Mouse (Mus musculus): ENCODE results near the gene Cacna1s.

DNA sequence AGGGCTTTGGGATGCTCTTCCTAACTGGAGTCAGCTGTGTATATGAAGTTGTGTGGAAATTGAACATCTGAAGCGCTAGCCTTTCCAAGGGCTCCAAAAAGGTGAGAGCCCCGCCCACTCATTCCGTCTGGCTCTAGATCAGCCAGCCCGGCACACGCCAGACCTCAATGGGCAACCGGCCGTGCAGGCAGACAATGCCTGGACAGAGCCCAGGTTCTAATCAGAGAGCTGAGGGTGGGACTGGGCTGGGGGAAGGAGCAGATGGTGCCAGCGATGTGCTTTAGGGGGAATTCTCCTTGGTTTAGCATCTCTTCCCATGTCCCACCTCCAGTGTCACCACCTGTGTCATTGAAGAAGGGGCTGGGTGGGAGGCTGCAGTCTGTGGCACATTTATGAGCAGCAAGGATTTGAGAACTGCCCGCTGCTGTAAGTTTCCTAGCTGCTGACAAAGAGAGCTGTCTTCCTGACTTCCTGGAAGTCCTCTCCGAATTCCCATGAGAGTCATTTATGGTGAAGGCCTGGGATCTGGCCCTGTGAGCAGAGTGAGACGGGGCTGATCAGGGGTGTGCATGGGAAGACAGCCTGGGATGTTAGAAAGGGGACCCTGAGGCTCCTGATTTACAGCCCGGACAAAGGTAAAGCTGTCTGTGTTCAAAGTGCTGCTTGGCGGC lies 81.2 kb downstream of the Cacna1s start:
- TF ChIP-seq POLR2A (IDR thresholded peaks at IDR 0.05; ENCODE audit: borderline replicate concordance, control insufficient read depth, low read depth, low read length) (no peak), CTCF (IDR thresholded peaks at IDR 0.05; ENCODE audit: control insufficient read depth, insufficient read depth, low read length) (no peak)
